In genomic region chr11:23372490-23372889, GRCm38 (mm10) we compare ENCODE assay signal across 28 mouse cellular contexts.
"Had no signal": no experiment of that assay in that cellular context is flagged by ENCODE, and none has a peak within 500 bp of the region (broad histone marks: within the 10 kb centered on the region; RNA-seq: fewer than 3 reads in every experiment).

No protein-coding gene starts in this region.

- H3K4me2 ChIP-seq: limb, embryonic 12.5 days; limb, embryonic 13.5 days; limb, embryonic 15.5 days; liver, embryonic 11.5 days; liver, embryonic 13.5 days; liver, embryonic 15.5 days; lung, embryonic 14.5 days; lung, embryonic 15.5 days; midbrain, embryonic 12.5 days; midbrain, embryonic 13.5 days; midbrain, embryonic 15.5 days had no signal

- H3K27ac ChIP-seq: left cerebral cortex, adult 2 months; limb, embryonic 10.5 days; limb, embryonic 12.5 days; limb, embryonic 13.5 days; limb, embryonic 15.5 days; liver, embryonic 13.5 days; liver, embryonic 14.5 days; liver, embryonic 15.5 days; lung, embryonic 15.5 days; macrophage; midbrain, embryonic 12.5 days; midbrain, embryonic 13.5 days; midbrain, embryonic 15.5 days had no signal

- H3K4me1 ChIP-seq: limb, embryonic 10.5 days; limb, embryonic 12.5 days; limb, embryonic 13.5 days; limb, embryonic 15.5 days; liver, embryonic 13.5 days; liver, embryonic 15.5 days; lung, embryonic 15.5 days; megakaryocyte, embryonic 14.5 days; midbrain, embryonic 12.5 days; midbrain, embryonic 13.5 days; midbrain, embryonic 15.5 days had no signal

- H3K27me3 ChIP-seq: limb, embryonic 12.5 days; limb, embryonic 13.5 days; limb, embryonic 15.5 days; liver, embryonic 13.5 days; liver, embryonic 15.5 days; lung, embryonic 15.5 days; megakaryocyte, embryonic 14.5 days; midbrain, embryonic 12.5 days; midbrain, embryonic 13.5 days; midbrain, embryonic 15.5 days had no signal

- DNase-seq: left cerebral cortex, postnatal 4 days; liver; liver, embryonic 13.5 days; lung, adult 18-20 months; lung, adult 2 months; lung, embryonic 14.5 days; lung, postnatal 10 days; lung, postnatal 14 days; lung, postnatal 36 days; lung, postnatal 4 days; midbrain, embryonic 14.5 days had no signal

- H3K4me3 ChIP-seq: left cerebral cortex, adult 2 months; limb, embryonic 10.5 days; limb, embryonic 12.5 days; limb, embryonic 13.5 days; limb, embryonic 15.5 days; liver, embryonic 13.5 days; liver, embryonic 15.5 days; lung, embryonic 15.5 days; megakaryocyte, embryonic 14.5 days; midbrain, embryonic 12.5 days; midbrain, embryonic 13.5 days; midbrain, embryonic 15.5 days; myocyte had no signal

- ATAC-seq: lung, postnatal 0 days; midbrain, embryonic 13.5 days; midbrain, embryonic 15.5 days; midbrain, embryonic 16.5 days had no signal

- H3K9ac ChIP-seq: limb, embryonic 12.5 days; limb, embryonic 13.5 days; limb, embryonic 15.5 days; liver, embryonic 13.5 days; liver, embryonic 14.5 days; liver, embryonic 15.5 days; lung, embryonic 14.5 days; lung, embryonic 15.5 days; midbrain, embryonic 12.5 days; midbrain, embryonic 13.5 days; midbrain, embryonic 15.5 days had no signal

- H3K9me3 ChIP-seq: limb, embryonic 10.5 days; limb, embryonic 12.5 days; limb, embryonic 13.5 days; limb, embryonic 15.5 days; liver, embryonic 13.5 days; liver, embryonic 15.5 days; lung, embryonic 15.5 days; megakaryocyte, embryonic 14.5 days; midbrain, embryonic 12.5 days; midbrain, embryonic 13.5 days; midbrain, embryonic 15.5 days had no signal
